Mouse (Mus musculus): ENCODE measurements at regions not wholly inside any gene's neighbourhood (a gene's known extent, or its start where the extent isn't known, plus 50 kb on each side); places are given as distances from the start of the nearest gene placed in this dataset.

DNA sequence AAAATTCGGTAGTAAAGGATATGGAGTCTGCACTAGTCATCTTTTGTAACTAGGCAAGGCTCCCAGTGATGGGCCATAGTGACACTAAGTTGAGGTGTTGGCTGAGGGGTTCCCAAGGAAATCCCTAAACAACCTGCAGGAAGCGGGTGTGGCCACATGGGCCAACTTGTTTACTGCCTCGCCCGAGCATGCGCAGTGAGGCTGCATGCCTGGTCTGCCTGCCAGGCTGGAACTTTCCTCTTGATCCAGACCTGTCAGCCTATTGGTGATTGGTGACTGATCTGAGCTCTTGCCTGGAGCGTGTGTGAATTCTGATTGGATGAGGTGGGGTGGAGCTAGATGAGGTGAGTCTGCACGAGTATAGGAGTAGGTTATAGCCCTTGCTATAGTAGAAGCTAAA, 103.1 kb upstream of the Zwint start:
- no peak for DNase-seq (ENCODE audit: low read depth)

DNA sequence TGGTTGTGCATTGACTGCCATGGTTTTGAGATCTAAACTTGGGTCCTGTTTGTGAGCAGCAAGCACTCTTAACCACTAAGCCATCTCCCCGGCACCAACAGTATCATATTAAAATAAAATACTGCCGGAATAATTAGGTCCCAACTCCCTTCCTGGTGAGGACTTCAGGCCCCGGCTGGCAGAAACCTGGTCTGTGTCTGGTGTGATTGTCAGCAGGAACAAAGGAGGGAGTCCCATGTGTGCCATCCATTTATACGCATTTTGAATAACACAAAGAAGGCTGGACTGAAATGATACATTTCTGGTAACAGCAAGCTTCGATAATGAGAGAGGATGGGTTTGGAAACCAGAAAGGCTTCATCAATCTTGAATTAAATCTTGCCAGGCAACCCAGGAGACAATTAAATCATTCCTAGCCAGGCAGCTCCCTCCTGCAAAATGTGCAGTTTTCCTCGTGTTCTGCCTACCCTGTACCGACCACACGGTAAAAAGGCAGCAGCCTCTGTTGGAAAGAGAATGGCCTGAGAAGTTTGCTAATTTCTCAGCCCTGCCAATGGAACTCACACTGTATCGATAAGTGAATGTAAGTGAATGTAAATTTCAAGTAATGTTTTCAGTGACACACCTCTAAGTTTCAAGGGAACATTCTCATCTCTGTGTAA, 80.5 kb upstream of the Zwint start:
- DNase-seq (ENCODE audit: low read depth): no peak

DNA sequence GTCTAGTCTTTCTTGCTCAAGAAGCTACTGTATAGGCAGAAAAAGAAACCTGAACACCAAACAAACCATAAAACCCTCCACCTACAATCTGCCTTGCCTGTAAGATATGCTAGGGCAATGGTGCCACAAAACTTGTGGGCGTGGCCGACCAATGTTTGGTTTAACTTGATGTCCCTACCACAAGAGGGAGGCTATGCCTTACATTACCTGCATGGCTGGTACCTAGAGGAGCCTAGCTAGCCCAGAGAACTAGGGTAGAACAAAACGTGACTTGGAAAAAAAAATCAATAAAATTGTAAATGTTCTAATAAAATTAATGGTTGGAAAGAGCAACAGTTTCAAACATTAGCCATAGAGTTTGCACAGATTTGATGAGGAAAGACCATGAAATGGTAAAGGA, 76.9 kb upstream of the Zwint start:
- no peak for DNase-seq (ENCODE audit: low read depth)

DNA sequence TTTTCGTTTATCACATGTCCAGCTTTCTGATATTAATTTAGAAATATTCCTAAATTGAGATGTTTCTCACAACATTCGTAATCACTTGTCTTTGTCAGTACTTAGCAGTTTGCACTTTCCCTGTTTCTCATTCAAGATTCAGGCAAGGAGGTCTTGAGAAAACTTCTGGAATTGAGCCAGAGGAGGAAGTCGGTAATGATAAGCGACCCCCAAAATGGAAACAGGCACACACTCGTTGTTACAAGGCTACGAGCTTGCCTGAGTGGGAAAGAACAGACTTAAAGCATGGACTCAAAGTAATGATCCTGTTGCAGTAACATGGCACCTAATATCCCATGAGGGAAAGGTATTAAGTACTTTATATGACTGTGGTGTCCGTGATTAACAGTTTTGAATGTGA, 76.1 kb upstream of the Zwint start:
- no peak for DNase-seq (ENCODE audit: low read depth)

DNA sequence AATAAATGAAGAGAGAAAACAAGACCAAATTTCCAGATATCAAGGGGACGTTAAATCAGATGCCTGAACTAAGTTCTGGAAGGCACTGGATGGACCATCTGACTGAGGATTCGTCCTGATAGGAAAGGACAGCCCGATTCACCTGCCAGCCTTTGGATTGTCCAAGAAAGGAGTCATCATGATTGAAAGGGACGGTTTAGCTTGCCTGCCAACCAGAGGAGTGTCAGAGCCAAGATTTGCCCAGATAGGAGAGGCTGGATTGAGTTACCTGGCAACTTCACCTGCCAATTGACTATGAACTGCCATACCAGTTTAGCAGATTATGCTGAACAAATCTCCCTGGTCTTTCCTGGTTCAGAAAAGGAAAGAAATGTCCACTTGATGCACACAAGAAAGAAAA, 73.3 kb upstream of the Zwint start:
- no peak for DNase-seq (ENCODE audit: low read depth)

DNA sequence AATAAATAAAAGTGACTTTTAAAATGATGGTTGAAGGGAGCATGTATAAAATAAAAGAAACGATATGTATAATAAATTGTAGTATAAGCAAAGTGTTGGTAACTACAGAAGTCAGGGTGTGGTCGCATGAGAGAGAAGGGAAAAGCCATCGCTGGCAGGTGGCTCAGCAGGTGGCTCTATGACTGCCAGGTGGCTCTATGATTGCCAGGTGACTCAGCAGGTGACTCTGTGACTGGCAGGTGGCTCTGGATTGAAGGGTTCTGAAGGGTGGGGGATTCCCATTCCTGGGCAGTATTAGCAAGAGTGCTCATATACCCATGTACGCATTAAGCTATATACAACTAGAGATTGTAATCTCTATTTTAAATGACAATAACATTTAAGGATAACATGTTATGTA, 66.1 kb upstream of the Zwint start:
- DNase-seq (ENCODE audit: low read depth): no peak

DNA sequence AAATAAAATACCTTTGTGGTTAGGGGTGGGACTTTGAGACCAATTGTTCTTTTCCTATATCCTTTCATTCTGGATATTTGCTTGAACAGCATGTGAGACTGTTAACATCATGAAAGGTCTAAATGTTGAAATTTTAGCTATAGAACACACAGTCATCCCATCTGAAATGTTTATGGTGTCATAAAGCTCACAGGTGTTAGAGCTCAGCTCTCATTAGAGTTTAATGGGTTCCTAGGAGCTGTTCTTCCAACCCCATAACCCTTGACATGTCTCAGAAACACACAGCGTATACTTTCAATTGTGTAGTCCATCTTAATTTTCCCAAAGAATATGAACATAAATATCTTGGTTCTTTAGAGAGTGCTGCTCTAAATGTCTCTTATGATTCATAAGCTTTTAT, 61.6 kb upstream of the Zwint start:
- no peak for DNase-seq (ENCODE audit: low read depth)
